Comparison of ENCODE assay signal across 30 mouse cellular contexts in genomic region chr15:95873276-95873675, GRCm38 (mm10).
DNase-seq lines count a peak whose midpoint lies in the region; ATAC-seq and TF ChIP-seq lines count a peak whose summit lies in the region.
"Had no signal": no experiment of that assay in that cellular context is flagged by ENCODE, and none has a peak within 500 bp of the region (broad histone marks: within the 10 kb centered on the region; RNA-seq: fewer than 3 reads in every experiment).

No protein-coding gene starts in this region.

- peak; percentile 60 for ATAC-seq in liver, embryonic 12.5 days
- ATAC-seq in liver, postnatal 0 days, result no peak
- ATAC-seq in CD4-positive, CD25-positive, alpha-beta regulatory T cell, adult 4 months, result peak; percentile 41
- ATAC-seq in liver, embryonic 13.5 days (ENCODE audit: low read depth), result peak; percentile 52; the same call in 1 of the 2 replicates
- no peak for ATAC-seq in hindbrain, postnatal 0 days
- ATAC-seq: forebrain, embryonic 14.5 days; lung, postnatal 0 days; midbrain, embryonic 16.5 days had no signal

- H3K36me3 ChIP-seq in liver, embryonic 12.5 days, result no peaks in the 10 kb centered on the region
- H3K36me3 ChIP-seq in liver, postnatal 0 days (replicated peaks; ENCODE audit: insufficient read depth, low read length), result no peaks in the 10 kb centered on the region
- H3K36me3 ChIP-seq in liver, embryonic 13.5 days, result no peaks in the 10 kb centered on the region
- no peaks in the 10 kb centered on the region for H3K36me3 ChIP-seq in hindbrain, postnatal 0 days (ENCODE audit: insufficient read depth, low read length)
- H3K36me3 ChIP-seq: embryonic facial prominence, embryonic 15.5 days; heart, embryonic 13.5 days; hindbrain, embryonic 10.5 days; hindbrain, embryonic 15.5 days; limb, embryonic 15.5 days; stomach, embryonic 15.5 days had no signal

- peaks cover 22% of the 10 kb centered on the region for H3K4me1 ChIP-seq in liver, embryonic 12.5 days
- peaks cover 10% of the 10 kb centered on the region for H3K4me1 ChIP-seq in liver, postnatal 0 days (ENCODE audit: insufficient read depth)
- H3K4me1 ChIP-seq in liver, embryonic 13.5 days (replicated peaks), result peaks cover 29% of the 10 kb centered on the region
- H3K4me1 ChIP-seq in hindbrain, postnatal 0 days (ENCODE audit: insufficient read depth, low read length), result no peaks in the 10 kb centered on the region
- H3K4me1 ChIP-seq: embryonic facial prominence, embryonic 15.5 days; hindbrain, embryonic 15.5 days; limb, embryonic 10.5 days; limb, embryonic 15.5 days; stomach, embryonic 15.5 days had no signal

- no peak overlapping the region for H3K9ac ChIP-seq in liver, embryonic 12.5 days
- no peak overlapping the region for H3K9ac ChIP-seq in liver, postnatal 0 days (replicated peaks)
- no peak overlapping the region for H3K9ac ChIP-seq in liver, embryonic 13.5 days
- no peak overlapping the region for H3K9ac ChIP-seq in hindbrain, postnatal 0 days (replicated peaks; ENCODE audit: low read length)
- H3K9ac ChIP-seq: embryonic facial prominence, embryonic 15.5 days; heart, embryonic 13.5 days; hindbrain, embryonic 15.5 days; limb, embryonic 15.5 days; stomach, embryonic 15.5 days had no signal

- peak overlapping the region; percentile 3; the same call in 1 of the 2 replicates for H3K27ac ChIP-seq in liver, embryonic 12.5 days
- no peak overlapping the region for H3K27ac ChIP-seq in liver, postnatal 0 days (ENCODE audit: low read depth)
- H3K27ac ChIP-seq in liver, embryonic 13.5 days, result no peak overlapping the region; the same call in 1 of the 2 replicates
- H3K27ac ChIP-seq in hindbrain, postnatal 0 days, result no peak overlapping the region
- H3K27ac ChIP-seq: embryonic facial prominence, embryonic 15.5 days; heart, embryonic 13.5 days; hindbrain, embryonic 10.5 days; hindbrain, embryonic 15.5 days; limb, embryonic 10.5 days; limb, embryonic 15.5 days; macrophage; stomach, embryonic 15.5 days had no signal

- no peaks in the 10 kb centered on the region for H3K9me3 ChIP-seq in liver, embryonic 12.5 days (replicated peaks)
- H3K9me3 ChIP-seq in liver, postnatal 0 days (ENCODE audit: low read length), result no peaks in the 10 kb centered on the region
- no peaks in the 10 kb centered on the region for H3K9me3 ChIP-seq in liver, embryonic 13.5 days (replicated peaks)
- H3K9me3 ChIP-seq in hindbrain, postnatal 0 days (ENCODE audit: low read length), result no peaks in the 10 kb centered on the region
- H3K9me3 ChIP-seq: embryonic facial prominence, embryonic 15.5 days; heart, embryonic 13.5 days; hindbrain, embryonic 10.5 days; hindbrain, embryonic 15.5 days; limb, embryonic 10.5 days; limb, embryonic 15.5 days; stomach, embryonic 15.5 days had no signal

- H3K4me3 ChIP-seq in liver, embryonic 12.5 days, result no peak overlapping the region
- H3K4me3 ChIP-seq in liver, postnatal 0 days (ENCODE audit: low read depth, low read length), result no peak overlapping the region
- no peak overlapping the region for H3K4me3 ChIP-seq in liver, embryonic 13.5 days (replicated peaks)
- no peak overlapping the region for H3K4me3 ChIP-seq in hindbrain, postnatal 0 days (ENCODE audit: low read length)
- H3K4me3 ChIP-seq: embryonic facial prominence, embryonic 15.5 days; heart, embryonic 13.5 days; hindbrain, embryonic 10.5 days; hindbrain, embryonic 15.5 days; limb, embryonic 10.5 days; limb, embryonic 15.5 days; stomach, embryonic 15.5 days had no signal

- DNase-seq in liver, postnatal 0 days, result no peak
- no peak for DNase-seq in liver, embryonic 13.5 days
- DNase-seq in cerebellum, adult 18-20 months, result no peak
- DNase-seq in hindbrain, postnatal 0 days (ENCODE audit: low spot score), result no peak
- DNase-seq: adrenal gland, postnatal 14 days; cerebellum, adult 11-12 months; cerebellum, postnatal 14 days; gastrocnemius, postnatal 14 days; heart, adult 18-20 months; heart, postnatal 10 days; kidney, adult 18-20 months; kidney, postnatal 36 days; layer of hippocampus, postnatal 36 days; lung, adult 18-20 months; right cerebral cortex, postnatal 25 days; thymus, adult 2 months had no signal

- no peaks in the 10 kb centered on the region for H3K27me3 ChIP-seq in liver, embryonic 12.5 days (replicated peaks)
- no peaks in the 10 kb centered on the region for H3K27me3 ChIP-seq in liver, postnatal 0 days (ENCODE audit: insufficient read depth, low read length)
- H3K27me3 ChIP-seq in liver, embryonic 13.5 days, result no peaks in the 10 kb centered on the region
- H3K27me3 ChIP-seq in hindbrain, postnatal 0 days (ENCODE audit: insufficient read depth, low read length), result no peaks in the 10 kb centered on the region
- H3K27me3 ChIP-seq: embryonic facial prominence, embryonic 15.5 days; heart, embryonic 13.5 days; hindbrain, embryonic 15.5 days; limb, embryonic 15.5 days; stomach, embryonic 15.5 days had no signal

- H3K4me2 ChIP-seq in liver, embryonic 12.5 days, result no peak overlapping the region
- H3K4me2 ChIP-seq in liver, postnatal 0 days (ENCODE audit: low read depth, low read length), result no peak overlapping the region
- H3K4me2 ChIP-seq in liver, embryonic 13.5 days, result no peak overlapping the region
- H3K4me2 ChIP-seq in hindbrain, postnatal 0 days (ENCODE audit: low read depth, low read length), result no peak overlapping the region
- H3K4me2 ChIP-seq: embryonic facial prominence, embryonic 15.5 days; heart, embryonic 13.5 days; hindbrain, embryonic 15.5 days; limb, embryonic 15.5 days; midbrain, embryonic 11.5 days; stomach, embryonic 15.5 days had no signal

- 44% methylated on average over 1 of the region's 1 CpGs for WGBS in liver, embryonic 12.5 days (ENCODE audit: insufficient replicate concordance)
- 46% methylated on average over 1 of the region's 1 CpGs for WGBS in liver, postnatal 0 days (ENCODE audit: insufficient replicate concordance)
- 18% methylated on average over 1 of the region's 1 CpGs for WGBS in liver, embryonic 13.5 days (ENCODE audit: insufficient replicate concordance)
- 53% methylated on average over 1 of the region's 1 CpGs for WGBS in hindbrain, postnatal 0 days

- no peak for TF ChIP-seq EP300 in liver, postnatal 0 days (IDR thresholded peaks at IDR 0.05; ENCODE audit: low read depth)

- TF ChIP-seq CTCF in liver, postnatal 0 days (IDR thresholded peaks at IDR 0.05; ENCODE audit: low read depth), result no peak
- no peak for TF ChIP-seq CTCF in hindbrain, postnatal 0 days (IDR thresholded peaks at IDR 0.05; ENCODE audit: low read depth)

Comparison
In these comparisons a context has a peak if more than half of its experiments do, and no peak if none do; other contexts are left out.
1. ATAC-seq: peak in liver, embryonic 12.5 days (single experiment), CD4-positive, CD25-positive, alpha-beta regulatory T cell, adult 4 months (single experiment) and liver, embryonic 13.5 days (single experiment); none in liver, postnatal 0 days (single experiment) and hindbrain, postnatal 0 days (single experiment).